Mouse (Mus musculus) intestine, postnatal 0 days (tissue): ENCODE results near the gene Olfr1239. TPM values are rescaled to one million over a fixed set of nuclear protein-coding genes. Genes with fewer than 3 reads are reported as not detected.

Experiments
- ATAC-seq: fragments of 200-750 bp; cut with Nextera tagmentation; 2 replicates; pipeline ENCODE4 v1.8.0; 2017; ENCODE audit warnings: mild to moderate bottlenecking, moderate TSS enrichment, moderate library complexity
- H3K27ac ChIP-seq: fragments of 300-500 bp; sonication (generic); 2 replicates; pipeline ENCODE4 v1.5.1; 2014; ENCODE audit warnings: mild to moderate bottlenecking, low read depth, low read length, moderate library complexity
- H3K27me3 ChIP-seq: fragments of 300-500 bp; sonication (generic); replicated peaks from 2 replicates; pipeline ENCODE4 v1.6.1; 2014; ENCODE audit warnings: low read length, mixed read lengths; ENCODE audit not compliant: control insufficient read depth, insufficient read depth
- H3K36me3 ChIP-seq: fragments of 300-500 bp; sonication (generic); 2 replicates; pipeline ENCODE4 v1.6.1; 2014; ENCODE audit warnings: mild to moderate bottlenecking, moderate library complexity; ENCODE audit not compliant: control insufficient read depth, insufficient read depth
- H3K4me1 ChIP-seq: fragments of 300-500 bp; sonication (generic); replicated peaks from 2 replicates; pipeline ENCODE4 v1.6.1; 2014; ENCODE audit warnings: antibody characterized with exemption, low read length, mixed read lengths; ENCODE audit not compliant: control insufficient read depth, insufficient read depth
- H3K4me2 ChIP-seq: fragments of 300-500 bp; sonication (generic); replicated peaks from 2 replicates; pipeline ENCODE4 v1.6.1; 2014; ENCODE audit warnings: low read depth, mild to moderate bottlenecking, moderate library complexity
- H3K4me3 ChIP-seq: fragments of 300-500 bp; sonication (generic); 2 replicates; pipeline ENCODE4 v1.5.1; 2014; ENCODE audit warnings: low read depth, low read length
- H3K9ac ChIP-seq: fragments of 300-500 bp; sonication (generic); 2 replicates; pipeline ENCODE4 v1.6.1; 2014; ENCODE audit warnings: mild to moderate bottlenecking, low read depth, low read length
- H3K9me3 ChIP-seq: fragments of 300-500 bp; sonication (generic); 2 replicates; pipeline ENCODE4 v1.6.1; 2016; ENCODE audit warnings: mixed run types; ENCODE audit not compliant: control insufficient read depth
- CTCF ChIP-seq: sonication (generic); IDR thresholded peaks from 2 replicates; pipeline ENCODE4 v1.5.1; 2016; ENCODE audit warnings: low read depth, mild to moderate bottlenecking, control low read depth, antibody characterized with exemption, moderate library complexity
- whole genome bisulfite sequencing: fragments of 180-500 bp; shearing (Covaris S2); extraction: QIAGEN DNeasy Blood & Tissue Kit; methylation state at CpG from one replicate; pipeline ENCODE4 v1.1.7; 2014; 5-methylcytosine and 5-hydroxymethylcytosine counted together
- polyA plus RNA-seq: library from polyadenylated mRNA; unstranded; fragments of >200 nt; fragmentation: Nextera tagmentation; extraction: Ambion mirVana; gene quantifications from 2 replicates; pipeline ENCODE4 v1.2.1, GENCODE M21; 2015

The Olfr1239 gene
- polyA plus RNA-seq = not detected in 2 replicates

- no peaks in the 10 kb centered on the region for H3K27me3 ChIP-seq
- ATAC-seq = no peak
- no peaks in the 10 kb centered on the region for H3K4me1 ChIP-seq
- H3K9me3 ChIP-seq = no peaks in the 10 kb centered on the region
- H3K4me3 ChIP-seq = no peak within 1 kb of the TSS
- H3K36me3 ChIP-seq = no peaks in the 10 kb centered on the region
- no peak within 1 kb of the TSS for H3K27ac ChIP-seq
- no peak within 1 kb of the TSS for H3K4me2 ChIP-seq
- TF ChIP-seq CTCF = no peak
- WGBS = 95% methylated on average over 2 of the region's 2 CpGs
- H3K9ac ChIP-seq = no peak within 1 kb of the TSS
Observed at GRCm38 (mm10) chr2:89420307-89420706, at the start of gene Olfr1239. Gene Olfr1239, minus strand, starts transcription at chr2:89420407.

- no peaks in the 10 kb centered on the region for H3K4me1 ChIP-seq
- WGBS = 88% methylated on average over 3 of the region's 3 CpGs
- no peak within 1 kb of the TSS for H3K4me2 ChIP-seq
- H3K9ac ChIP-seq = no peak within 1 kb of the TSS
- H3K27ac ChIP-seq = no peak within 1 kb of the TSS
- H3K9me3 ChIP-seq = no peaks in the 10 kb centered on the region
- ATAC-seq = no peak
- no peak within 1 kb of the TSS for H3K4me3 ChIP-seq
- TF ChIP-seq CTCF = no peak
- H3K27me3 ChIP-seq = no peaks in the 10 kb centered on the region
- H3K36me3 ChIP-seq = no peaks in the 10 kb centered on the region
Observed at GRCm38 (mm10) chr2:89442900-89443299, 22.7 kb upstream of the Olfr1239 start, which contains the start of gene Olfr1240. Gene Olfr1240, minus strand, starts transcription at chr2:89443000.

- no peak for ATAC-seq
- Histone ChIP-seq H3K4me2 (no peak overlapping the region), H3K9ac (no peak overlapping the region), H3K4me1 (no peaks in the 10 kb centered on the region), H3K4me3 (no peak overlapping the region), H3K9me3 (no peaks in the 10 kb centered on the region), H3K36me3 (no peaks in the 10 kb centered on the region), H3K27ac (no peak overlapping the region), H3K27me3 (no peaks in the 10 kb centered on the region)
- 60% methylated on average over 1 of the region's 1 CpGs for WGBS
- no peak for TF ChIP-seq CTCF
Observed at GRCm38 (mm10) chr2:89414557-89414956, 5.7 kb downstream of the Olfr1239 start.

- Histone ChIP-seq H3K4me1 (no peaks in the 10 kb centered on the region), H3K9me3 (no peaks in the 10 kb centered on the region), H3K27me3 (no peaks in the 10 kb centered on the region), H3K9ac (no peak within 1 kb of the TSS), H3K36me3 (no peaks in the 10 kb centered on the region), H3K4me2 (no peak within 1 kb of the TSS), H3K4me3 (no peak within 1 kb of the TSS), H3K27ac (no peak within 1 kb of the TSS)
- WGBS = 91% methylated on average over 2 of the region's 2 CpGs
- no peak for ATAC-seq
- no peak for TF ChIP-seq CTCF
Observed at GRCm38 (mm10) chr2:89409576-89409975, 10.6 kb downstream of the Olfr1239 start, which contains the start of gene Olfr1238. Gene Olfr1238, minus strand, starts transcription at chr2:89409676.

- 38% methylated on average over 1 of the region's 1 CpGs for WGBS
- H3K9me3 ChIP-seq = no peaks in the 10 kb centered on the region
- no peak overlapping the region for H3K4me3 ChIP-seq
- no peak for ATAC-seq
- H3K4me2 ChIP-seq = no peak overlapping the region
- H3K27ac ChIP-seq = no peak overlapping the region
- no peaks in the 10 kb centered on the region for H3K4me1 ChIP-seq
- no peak overlapping the region for H3K9ac ChIP-seq
- H3K36me3 ChIP-seq = no peaks in the 10 kb centered on the region
- H3K27me3 ChIP-seq = no peaks in the 10 kb centered on the region
- no peak for TF ChIP-seq CTCF
Observed at GRCm38 (mm10) chr2:89400882-89401281, 19.3 kb downstream of the Olfr1239 start.

Other genes with a start within 250 kb of the Olfr1239 start
- gene Olfr1225, start 245.7 kb downstream of the Olfr1239 start, polyA plus RNA-seq = not detected in 2 replicates
- gene Olfr1226, start 220.4 kb downstream of the Olfr1239 start, polyA plus RNA-seq = not detected in 2 replicates
- gene Olfr1228, start 166.3 kb downstream of the Olfr1239 start, polyA plus RNA-seq = not detected in 2 replicates
- gene Olfr1229, start 132.4 kb downstream of the Olfr1239 start, polyA plus RNA-seq = not detected in 2 replicates
- not detected in 2 replicates for gene Olfr1230, start 123.1 kb downstream of the Olfr1239 start, polyA plus RNA-seq
- not detected in 2 replicates for gene Olfr1231, start 113.3 kb downstream of the Olfr1239 start, polyA plus RNA-seq
- not detected in 2 replicates for gene Olfr1232, start 90.7 kb downstream of the Olfr1239 start, polyA plus RNA-seq
- gene Olfr1233, start 78.0 kb downstream of the Olfr1239 start, polyA plus RNA-seq = not detected in 2 replicates
- gene Olfr1234, start 55.5 kb downstream of the Olfr1239 start, polyA plus RNA-seq = not detected in 2 replicates
- gene Olfr1238, start 10.7 kb downstream of the Olfr1239 start, polyA plus RNA-seq = not detected in 2 replicates
- gene Olfr1240, start 22.6 kb upstream of the Olfr1239 start, polyA plus RNA-seq = not detected in 2 replicates
- not detected in 2 replicates for gene Olfr1241, start 66.7 kb upstream of the Olfr1239 start, polyA plus RNA-seq
- gene Olfr1242, start 77.9 kb upstream of the Olfr1239 start, polyA plus RNA-seq = not detected in 2 replicates
- not detected in 2 replicates for gene Olfr1243, start 111.1 kb upstream of the Olfr1239 start, polyA plus RNA-seq
- not detected in 2 replicates for gene Olfr1245, start 158.0 kb upstream of the Olfr1239 start, polyA plus RNA-seq
- not detected in 2 replicates for gene Olfr1246, start 172.8 kb upstream of the Olfr1239 start, polyA plus RNA-seq
- not detected in 2 replicates for gene Olfr1247, start 193.7 kb upstream of the Olfr1239 start, polyA plus RNA-seq
- gene Olfr1248, start 197.8 kb upstream of the Olfr1239 start, polyA plus RNA-seq = not detected in 2 replicates
- not detected in 2 replicates for gene Olfr1249, start 214.6 kb upstream of the Olfr1239 start, polyA plus RNA-seq
- gene Olfr1250, start 241.1 kb upstream of the Olfr1239 start, polyA plus RNA-seq = not detected in 2 replicates